Mouse (Mus musculus): ENCODE data around the gene Spns3. TPM values are rescaled to one million over a fixed set of nuclear protein-coding genes. Genes with fewer than 3 reads are reported as not detected.

The Spns3 gene
- total RNA-seq (2015; ENCODE audit: low replicate concordance) (0.58 and 4.2 TPM in 2 replicates), total RNA-seq (2017; ENCODE audit: low replicate concordance) (1.5 and 5.1 TPM in 2 replicates)

- ATAC-seq (replicated peaks; ENCODE audit: low FRiP score, poor library complexity, severe bottlenecking), result no peak
Measured at GRCm38 (mm10) chr11:72550134-72550988, at the start of gene Spns3. Gene Spns3 (minus strand): TSS chr11:72550506.

- ATAC-seq (replicated peaks; ENCODE audit: low FRiP score, poor library complexity, severe bottlenecking), result no peak
Measured at GRCm38 (mm10) chr11:72597780-72598179, 47.5 kb upstream of the Spns3 start.

- ATAC-seq (replicated peaks; ENCODE audit: low FRiP score, poor library complexity, severe bottlenecking), result no peak
Measured at GRCm38 (mm10) chr11:72595010-72595737, 44.9 kb upstream of the Spns3 start.

GRCm38 (mm10) chr11:72587537-72588233 lies 37.4 kb upstream of the Spns3 start:
- no peak for ATAC-seq (replicated peaks; ENCODE audit: low FRiP score, poor library complexity, severe bottlenecking)

- no peak for ATAC-seq (replicated peaks; ENCODE audit: low FRiP score, poor library complexity, severe bottlenecking)
Measured at GRCm38 (mm10) chr11:72586570-72586969, 36.3 kb upstream of the Spns3 start.

GRCm38 (mm10) chr11:72583092-72583491 lies 32.8 kb upstream of the Spns3 start:
- no peak for ATAC-seq (replicated peaks; ENCODE audit: low FRiP score, poor library complexity, severe bottlenecking)

GRCm38 (mm10) chr11:72582448-72582705 lies 32.1 kb upstream of the Spns3 start:
- ATAC-seq (replicated peaks; ENCODE audit: low FRiP score, poor library complexity, severe bottlenecking), result no peak

- no peak for ATAC-seq (replicated peaks; ENCODE audit: low FRiP score, poor library complexity, severe bottlenecking)
Measured at GRCm38 (mm10) chr11:72581609-72582447, 31.5 kb upstream of the Spns3 start.

- ATAC-seq (replicated peaks; ENCODE audit: low FRiP score, poor library complexity, severe bottlenecking), result no peak
Measured at GRCm38 (mm10) chr11:72578471-72578870, 28.2 kb upstream of the Spns3 start.

- no peak for ATAC-seq (replicated peaks; ENCODE audit: low FRiP score, poor library complexity, severe bottlenecking)
Measured at GRCm38 (mm10) chr11:72576466-72577351, 26.4 kb upstream of the Spns3 start.

- ATAC-seq (replicated peaks; ENCODE audit: low FRiP score, poor library complexity, severe bottlenecking), result no peak
Measured at GRCm38 (mm10) chr11:72576111-72576465, 25.8 kb upstream of the Spns3 start.

- no peak for ATAC-seq (replicated peaks; ENCODE audit: low FRiP score, poor library complexity, severe bottlenecking)
Measured at GRCm38 (mm10) chr11:72573819-72574218, 23.5 kb upstream of the Spns3 start.

GRCm38 (mm10) chr11:72570319-72570979 lies 20.1 kb upstream of the Spns3 start:
- ATAC-seq (replicated peaks; ENCODE audit: low FRiP score, poor library complexity, severe bottlenecking), result peak; percentile 89

GRCm38 (mm10) chr11:72569671-72570318 lies 19.5 kb upstream of the Spns3 start:
- no peak for ATAC-seq (replicated peaks; ENCODE audit: low FRiP score, poor library complexity, severe bottlenecking)

GRCm38 (mm10) chr11:72569051-72569450 lies 18.7 kb upstream of the Spns3 start:
- no peak for ATAC-seq (replicated peaks; ENCODE audit: low FRiP score, poor library complexity, severe bottlenecking)

- ATAC-seq (replicated peaks; ENCODE audit: low FRiP score, poor library complexity, severe bottlenecking), result no peak
Measured at GRCm38 (mm10) chr11:72566816-72567338, 16.6 kb upstream of the Spns3 start.

- ATAC-seq (replicated peaks; ENCODE audit: low FRiP score, poor library complexity, severe bottlenecking), result no peak
Measured at GRCm38 (mm10) chr11:72566304-72566703, 16.0 kb upstream of the Spns3 start.
